Mouse (Mus musculus) olfactory bulb, adult 2 months (tissue): ENCODE measurements around the gene Klrb1. TPM values are rescaled to one million over a fixed set of nuclear protein-coding genes. Genes with fewer than 3 reads are reported as not detected.
"Not testable (repeated sequence)": the region's sequence is repeated elsewhere in the genome, so short reads cannot be mapped to it uniquely, and the experiment has no call there.

Experiments used
- H3K27ac ChIP-seq: fragments of 200-500 bp; 2 replicates; pipeline ENCODE4 v1.5.1; 2012; ENCODE audit warnings: low read depth, low read length; ENCODE audit not compliant: insufficient read depth
- H3K4me1 ChIP-seq: fragments of 200-500 bp; 2 replicates; pipeline ENCODE4 v1.6.1; 2012; ENCODE audit warnings: low read length; ENCODE audit not compliant: control insufficient read depth, insufficient read depth
- H3K4me3 ChIP-seq: fragments of 200-500 bp; 2 replicates; pipeline ENCODE4 v1.5.1; 2012; ENCODE audit warnings: mild to moderate bottlenecking, low read depth, low read length, moderate library complexity; ENCODE audit not compliant: insufficient read depth
- CTCF ChIP-seq: fragments of 200-500 bp; IDR thresholded peaks from 2 replicates; pipeline ENCODE4 v1.5.1; 2012; ENCODE audit warnings: low read depth, mild to moderate bottlenecking, low read length, moderate library complexity; ENCODE audit not compliant: insufficient read depth
- POLR2A ChIP-seq: fragments of 200-500 bp; IDR thresholded peaks from 2 replicates; pipeline ENCODE4 v1.6.1; 2012; ENCODE audit warnings: mild to moderate bottlenecking, low read depth, low read length, moderate library complexity; ENCODE audit not compliant: insufficient read depth
- WGBS: fragments of 180-500 bp; shearing (Covaris S2); methylation state at CpG from one replicate; pipeline ENCODE4 v1.1.7; 2018; 5-methylcytosine and 5-hydroxymethylcytosine counted together
- polyA plus RNA-seq: library from polyadenylated mRNA; stranded (reverse); fragments of >200 nt; gene quantifications from 2 replicates; pipeline ENCODE4 v1.2.4, GENCODE M21; 2012; ENCODE audit warnings: low replicate concordance; ENCODE audit not compliant: missing spikeins, insufficient read depth, insufficient read length

The Klrb1 gene
- not detected in 2 replicates for polyA plus RNA-seq

DNA sequence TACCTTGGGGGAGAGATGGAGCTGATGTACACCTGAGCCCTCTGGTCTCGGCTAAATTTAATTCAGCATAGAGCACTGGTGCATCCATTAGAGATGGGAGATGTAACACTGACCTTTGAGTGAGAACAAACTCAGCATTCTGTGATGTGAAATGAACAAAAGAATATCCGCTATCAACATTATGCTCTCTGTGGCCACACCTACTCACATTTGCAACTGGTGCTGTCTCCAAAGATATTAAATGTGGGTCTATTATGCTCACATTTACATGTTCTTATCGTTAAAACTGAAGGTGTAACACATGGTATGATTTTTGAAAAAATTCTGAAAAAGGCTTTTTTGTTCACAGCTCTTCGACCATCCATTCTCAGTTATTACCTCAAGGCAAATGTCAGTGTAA is at the start of gene Klrb1:
TSS of gene Klrb1 (minus strand) at position 101 of the 400 bp plus-strand sequence.
- WGBS = 86% methylated on average over 4 of the region's 4 CpGs
- no peaks in the 10 kb centered on the region for H3K4me1 ChIP-seq
- H3K27ac ChIP-seq = no peak within 1 kb of the TSS
- no peak within 1 kb of the TSS for H3K4me3 ChIP-seq
- no peak for TF ChIP-seq CTCF
- TF ChIP-seq POLR2A = no peak

DNA sequence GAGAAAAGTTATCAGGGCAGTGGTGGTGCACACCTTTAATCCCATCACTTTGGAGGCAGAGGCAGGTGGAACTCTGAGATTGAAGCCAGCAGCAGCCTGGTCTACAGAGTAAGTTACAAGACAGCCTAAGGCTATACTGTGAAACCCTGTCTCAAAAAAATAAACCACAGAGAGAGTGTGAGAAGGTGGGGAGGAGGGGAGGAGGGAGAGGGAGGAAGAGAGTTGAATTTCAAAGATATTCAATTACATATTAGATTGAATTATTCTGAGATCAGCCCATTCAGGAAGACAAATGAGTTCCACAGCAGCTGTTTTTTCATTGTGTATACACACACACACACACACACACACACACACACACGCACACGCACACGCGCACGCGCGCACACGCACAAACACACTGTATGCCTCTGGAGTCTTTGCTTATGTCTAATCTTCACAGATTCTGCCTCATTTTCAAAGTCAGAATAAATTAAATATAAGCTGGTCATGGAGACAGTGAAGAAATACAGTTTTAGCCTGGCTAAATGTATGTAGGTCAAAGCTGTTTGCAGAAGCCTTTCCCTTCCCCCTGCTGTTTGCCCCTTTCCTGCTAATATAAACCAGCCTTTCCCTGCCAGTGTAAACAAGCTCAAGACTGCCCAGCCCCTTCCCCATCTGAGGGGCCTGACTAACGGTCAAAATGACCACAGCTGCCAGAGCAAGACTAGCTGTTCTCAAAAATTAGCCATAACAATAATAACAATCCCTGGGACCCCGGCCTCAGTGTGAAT is 46.8 kb upstream of the Klrb1 start:
- Histone ChIP-seq H3K4me1 (no peaks in the 10 kb centered on the region), H3K4me3 (no peak overlapping the region), H3K27ac (no peak overlapping the region)
- WGBS = 77% methylated on average over 10 of the region's 10 CpGs
- no peak for TF ChIP-seq POLR2A

DNA sequence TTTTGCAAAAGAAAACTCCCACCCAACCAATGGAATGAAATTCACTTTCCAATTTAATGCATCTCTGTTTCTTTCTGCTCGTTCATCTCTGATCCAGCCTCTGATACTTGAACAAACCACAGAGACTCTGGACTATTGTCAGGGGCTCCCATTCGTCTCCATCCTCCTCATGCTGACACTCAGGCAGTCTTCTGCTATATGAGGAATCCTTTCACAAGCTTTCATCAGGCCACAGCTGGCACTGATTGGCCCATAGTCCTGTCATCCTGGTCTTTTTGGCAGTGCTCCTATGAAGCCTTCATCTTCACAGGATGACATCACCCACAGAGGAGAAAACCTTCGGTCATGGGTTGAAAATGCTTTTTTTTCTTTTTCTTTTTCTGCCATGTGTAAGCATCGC is 45.2 kb upstream of the Klrb1 start:
- H3K4me1 ChIP-seq = peaks cover 7% of the 10 kb centered on the region; the same call in 1 of the 2 replicates
- TF ChIP-seq CTCF = no peak
- TF ChIP-seq POLR2A = no peak
- WGBS = 65% methylated on average over 4 of the region's 4 CpGs
- H3K4me3 ChIP-seq = no peak overlapping the region
- no peak overlapping the region for H3K27ac ChIP-seq

DNA sequence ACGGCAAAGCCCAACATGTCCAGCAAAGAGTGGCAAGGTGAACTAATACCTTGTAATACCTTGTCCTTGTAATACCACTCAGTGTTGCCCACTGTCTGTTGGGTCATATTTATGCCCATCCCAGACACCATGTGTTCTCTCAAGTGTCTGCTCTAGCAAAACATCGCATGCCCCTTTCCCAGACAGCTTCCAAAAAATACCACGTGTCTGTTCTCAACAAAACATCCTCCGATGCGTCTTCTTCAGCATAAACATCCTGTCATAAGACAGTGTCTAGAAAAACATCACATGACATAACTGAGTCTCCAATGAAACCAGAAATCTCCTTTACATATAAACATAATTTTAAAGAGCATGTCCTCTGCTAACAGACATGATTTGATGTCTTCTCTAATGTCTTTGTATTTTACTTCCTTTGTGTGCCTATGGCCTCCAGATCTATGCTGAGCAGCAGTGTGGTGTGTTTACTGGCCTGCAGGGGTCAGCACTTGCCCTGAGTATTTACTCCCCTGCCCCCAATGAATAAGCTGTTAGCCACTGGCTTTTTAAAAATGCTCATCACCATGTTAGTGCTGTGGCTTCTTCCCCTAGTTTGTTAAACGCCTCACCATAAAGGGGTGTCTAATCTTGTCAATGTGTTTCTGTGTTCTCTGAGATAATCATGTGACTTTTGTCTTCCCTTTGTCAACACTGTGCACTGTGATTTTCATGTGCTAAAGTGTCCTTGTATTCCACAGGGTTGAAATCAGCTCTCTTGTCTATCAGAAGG is 43.8 kb upstream of the Klrb1 start:
- H3K4me3 ChIP-seq, H3K27ac ChIP-seq, H3K4me1 ChIP-seq: not testable (repeated sequence)
- 48% methylated on average over 6 of the region's 6 CpGs for WGBS

DNA sequence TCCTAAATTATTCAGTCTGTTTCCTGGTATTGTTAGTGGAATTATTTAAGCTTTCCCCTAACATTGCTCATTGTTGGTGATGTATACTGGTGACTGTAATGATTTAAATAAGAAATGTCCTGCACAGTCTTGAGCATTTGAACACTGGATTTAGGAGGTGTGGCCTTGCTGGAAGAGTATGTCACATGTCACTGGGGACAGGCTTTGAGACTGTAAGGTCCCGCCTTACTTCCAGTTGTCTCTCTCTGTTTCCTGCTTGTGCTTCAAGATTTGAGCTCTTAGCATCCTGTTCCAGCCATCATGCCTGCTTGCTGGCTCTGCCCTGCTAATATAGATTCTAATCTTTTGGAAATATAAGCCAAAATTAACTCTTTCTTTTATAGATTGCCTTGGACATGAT is 42.4 kb upstream of the Klrb1 start:
- TF ChIP-seq CTCF (no peak), POLR2A (no peak)
- H3K27ac ChIP-seq = no peak overlapping the region
- H3K4me3 ChIP-seq = no peak overlapping the region
- 95% methylated on average over 1 of the region's 1 CpGs for WGBS
- peaks cover 8% of the 10 kb centered on the region; the same call in 1 of the 2 replicates for H3K4me1 ChIP-seq

DNA sequence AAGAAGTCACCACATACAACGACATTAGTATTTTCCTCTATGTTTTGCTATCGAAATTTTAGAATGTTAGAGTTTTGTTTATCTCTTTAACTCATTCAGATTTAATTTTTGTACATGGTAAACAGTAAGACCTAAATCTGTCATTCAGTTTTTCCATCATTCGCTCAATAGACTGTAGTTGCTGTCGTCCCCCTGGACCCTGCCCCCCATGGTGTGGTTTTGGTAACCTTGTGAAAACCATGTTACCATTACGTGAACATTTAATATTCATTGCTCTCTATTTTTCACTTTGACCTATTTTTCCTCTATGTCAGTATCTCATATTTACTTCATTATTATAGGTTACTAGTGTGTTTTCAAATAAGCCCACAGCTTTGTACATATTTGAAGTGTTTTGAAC is 41.7 kb upstream of the Klrb1 start:
- Histone ChIP-seq H3K4me1 (peaks cover 8% of the 10 kb centered on the region; the same call in 1 of the 2 replicates), H3K4me3 (no peak overlapping the region), H3K27ac (no peak overlapping the region)
- TF ChIP-seq POLR2A = no peak
- TF ChIP-seq CTCF = no peak
- 10% methylated on average over 5 of the region's 5 CpGs for WGBS

DNA sequence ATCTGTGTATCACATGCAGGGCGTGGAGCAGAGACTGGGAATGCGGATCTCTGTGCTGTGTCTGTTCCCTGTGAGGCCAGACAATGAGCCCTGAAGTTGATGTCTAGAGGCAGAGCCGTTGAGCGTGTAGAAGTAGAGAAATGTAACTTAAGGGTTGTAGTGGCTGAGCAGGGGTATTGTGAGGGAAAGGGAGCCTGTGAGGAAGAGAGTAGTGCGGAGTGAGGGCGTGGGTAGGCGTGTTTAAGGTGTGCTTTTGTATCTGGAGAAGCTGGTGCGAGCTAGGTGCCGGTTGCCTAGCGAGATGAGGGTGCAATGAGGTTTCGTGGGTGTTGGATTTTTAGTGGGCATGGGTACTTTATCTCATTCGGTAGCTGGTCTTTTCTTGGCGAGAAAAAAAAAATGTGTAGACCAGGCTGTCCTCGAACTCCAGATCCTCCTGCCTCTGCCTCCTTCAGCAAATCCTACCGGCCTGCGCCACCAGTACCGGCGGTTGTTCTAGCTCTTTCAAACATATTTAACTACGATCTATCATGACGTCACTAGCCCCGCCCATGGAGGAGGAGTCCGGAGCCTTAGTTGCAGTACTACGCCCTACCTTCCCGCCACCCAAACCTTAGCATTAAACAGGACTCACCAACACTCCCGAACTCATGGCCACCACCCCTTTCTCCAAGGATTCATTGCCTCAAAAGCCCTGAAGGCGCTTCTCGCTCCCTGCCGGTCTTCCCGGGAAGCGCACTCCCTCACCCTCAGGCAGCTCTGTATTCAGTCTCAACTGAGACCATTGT is 41.1 kb upstream of the Klrb1 start:
- TF ChIP-seq POLR2A (0 out of 2 replicates have a peak, but pooled peaks have one; percentile 24), CTCF (peak; percentile 61; the same call in 1 of the 2 replicates)
- peak overlapping the region; percentile 86 for H3K27ac ChIP-seq
- 1% methylated on average over 30 of the region's 30 CpGs for WGBS
- peaks cover 8% of the 10 kb centered on the region; the same call in 1 of the 2 replicates for H3K4me1 ChIP-seq
- peak overlapping the region; percentile 62 for H3K4me3 ChIP-seq

DNA sequence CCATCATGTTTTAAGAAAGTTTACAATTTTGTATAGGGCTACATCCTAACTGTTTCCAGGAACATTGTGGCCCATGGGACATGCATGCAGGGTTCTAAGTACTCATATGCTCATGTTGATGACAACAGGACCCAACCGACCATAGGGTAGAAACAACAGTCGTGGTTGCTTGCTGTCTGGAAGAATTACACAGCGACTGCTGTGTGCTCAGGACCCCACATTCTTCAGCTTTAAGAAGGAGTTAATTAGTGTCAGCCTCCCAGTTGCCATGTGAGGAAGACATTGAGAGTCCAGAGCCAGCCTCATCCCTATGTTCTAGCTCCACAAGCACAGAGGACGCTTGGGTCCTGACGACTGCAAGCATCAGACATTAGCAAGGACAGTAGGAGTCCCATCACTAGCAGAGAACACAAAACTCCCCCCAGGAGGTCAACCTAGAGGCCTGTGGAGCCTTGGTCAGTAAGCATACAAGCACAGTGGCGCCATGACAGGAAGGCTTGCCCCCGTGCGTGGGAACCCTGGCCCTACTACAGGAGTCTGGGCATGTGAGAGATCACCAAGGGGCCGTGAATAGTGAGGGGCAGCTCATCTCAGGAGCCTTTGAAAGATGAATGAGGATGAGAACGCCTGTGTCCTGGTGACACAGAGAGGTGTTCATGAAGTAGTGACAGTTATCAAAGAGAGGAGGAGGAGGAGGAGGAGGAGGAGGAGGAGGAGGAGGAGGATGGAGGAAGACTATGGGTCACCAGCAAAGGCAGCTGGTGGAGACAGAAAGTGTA is 40.2 kb upstream of the Klrb1 start:
- peak overlapping the region; percentile 62 for H3K4me3 ChIP-seq
- 66% methylated on average over 10 of the region's 10 CpGs for WGBS
- peak overlapping the region; percentile 86 for H3K27ac ChIP-seq
- H3K4me1 ChIP-seq = not testable (repeated sequence)

DNA sequence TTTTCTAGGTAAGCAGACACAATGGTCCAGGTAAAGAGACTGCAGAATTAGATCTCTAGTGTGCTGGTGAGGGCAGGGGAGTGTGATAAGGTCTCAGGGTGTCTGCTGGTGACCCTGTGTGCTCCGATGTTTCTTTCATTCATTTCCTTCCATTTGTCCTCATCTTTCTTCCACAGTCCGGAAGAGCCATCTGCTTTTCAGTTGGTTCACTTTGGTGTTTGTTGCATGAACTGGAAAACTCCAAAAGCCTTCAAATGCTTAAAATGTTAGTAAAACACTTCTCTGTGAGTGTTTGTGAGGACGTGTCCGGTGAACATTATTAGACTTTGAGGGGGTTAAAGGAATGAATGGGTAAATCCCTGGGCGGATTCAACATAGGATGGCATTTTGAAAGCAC is 38.3 kb upstream of the Klrb1 start:
- TF ChIP-seq CTCF (no peak), POLR2A (no peak)
- H3K27ac ChIP-seq = no peak overlapping the region
- 34% methylated on average over 5 of the region's 5 CpGs for WGBS
- peaks cover 8% of the 10 kb centered on the region; the same call in 1 of the 2 replicates for H3K4me1 ChIP-seq
- peak overlapping the region; percentile 70 for H3K4me3 ChIP-seq
